Mouse (Mus musculus): Measurements from ENCODE around the gene Lrrc27.

Lrrc27 gene

DNA sequence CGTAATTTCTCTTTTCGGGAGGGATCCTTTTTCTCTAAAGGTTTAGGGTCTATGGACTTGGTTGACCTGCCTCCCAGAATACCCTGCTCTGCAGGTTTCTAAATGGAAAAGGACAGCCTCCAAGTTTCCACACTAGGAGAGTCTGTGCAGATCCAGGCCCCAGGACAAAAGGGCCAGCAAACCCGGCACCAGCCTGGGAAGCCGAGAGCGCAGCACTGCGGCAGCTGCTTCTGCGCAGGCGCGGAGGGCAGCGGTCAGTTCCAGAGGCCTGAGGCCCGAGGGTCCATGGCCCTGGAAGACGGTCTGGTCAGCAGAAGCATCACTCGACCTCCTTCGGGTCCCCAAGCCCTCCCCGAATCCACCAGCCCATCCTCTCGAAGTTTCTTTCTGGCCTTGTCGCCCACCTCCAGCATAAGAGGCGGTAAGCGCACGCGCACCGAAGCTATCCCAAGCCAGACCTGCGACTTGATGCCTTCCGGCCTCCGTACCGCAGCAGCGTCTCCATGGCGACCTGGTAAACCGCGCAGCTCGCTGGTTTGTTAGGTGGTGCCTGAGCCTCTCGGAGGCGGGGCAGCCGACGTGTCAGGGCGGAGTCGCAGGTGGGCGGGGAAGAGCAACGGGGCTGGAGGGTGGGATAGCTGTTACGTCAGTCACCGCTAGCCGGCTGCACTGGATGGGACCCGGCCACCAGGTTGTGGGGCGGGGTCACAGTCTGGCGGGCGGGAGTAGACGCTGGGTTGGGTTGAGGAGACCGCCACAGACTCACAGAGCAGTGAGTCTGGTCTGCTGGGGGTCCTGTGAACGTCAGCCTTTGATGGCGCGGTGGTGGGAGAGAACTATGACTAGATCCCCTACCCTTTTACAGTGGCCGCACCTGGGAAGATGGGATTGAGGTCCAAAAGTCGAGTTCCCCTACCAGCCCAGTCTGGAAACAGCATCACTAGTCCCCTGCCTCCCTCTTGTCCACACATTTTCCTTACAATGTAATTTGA is at the start of gene Lrrc27, which contains the start of gene Stk32c:
Lrrc27 (plus strand) TSS at position 235 of the 992 bp plus-strand sequence.
Stk32c (minus strand) TSS at position 554 of the 992 bp plus-strand sequence.
- DNase-seq = peak; percentile 98

DNA sequence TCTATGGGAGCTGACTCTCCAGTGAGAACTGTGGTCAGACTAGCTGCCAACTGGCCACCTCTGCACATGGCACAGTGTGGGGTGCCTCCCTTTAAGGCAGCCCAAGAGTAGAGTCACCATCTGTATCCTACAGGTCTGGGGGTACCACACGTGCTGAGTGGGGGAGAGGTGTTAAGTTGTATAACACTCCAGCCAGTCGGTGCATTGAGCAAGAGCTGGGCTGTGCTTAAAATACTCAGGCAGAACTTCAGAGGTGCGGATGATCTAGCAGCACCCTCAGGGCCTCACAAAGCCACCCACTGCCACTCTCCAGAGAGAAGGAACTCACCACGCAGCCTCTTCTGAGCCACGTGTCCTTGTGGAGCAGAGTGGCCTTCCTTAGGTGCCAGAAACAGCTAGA is 48.4 kb upstream of the Lrrc27 start:
- DNase-seq = no peak

DNA sequence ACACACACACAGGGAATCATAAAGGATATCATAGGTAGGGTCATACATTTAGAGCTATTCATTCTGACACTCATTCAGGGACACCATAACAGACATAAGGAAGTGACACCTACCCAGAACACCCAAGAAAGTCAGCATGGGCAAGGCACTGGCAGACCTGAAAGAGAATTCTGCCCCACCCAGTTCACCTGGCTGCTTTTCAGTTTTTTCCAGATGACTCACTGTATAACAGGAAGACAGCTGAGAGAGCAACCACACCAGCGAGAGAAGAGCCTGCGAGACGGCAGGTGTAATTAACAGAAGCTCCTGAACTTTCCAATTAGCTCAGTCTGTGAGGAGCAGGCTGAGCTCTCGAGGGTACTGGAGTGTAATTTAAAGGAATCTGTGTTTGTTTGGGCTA is 43.6 kb upstream of the Lrrc27 start:
- no peak for DNase-seq

DNA sequence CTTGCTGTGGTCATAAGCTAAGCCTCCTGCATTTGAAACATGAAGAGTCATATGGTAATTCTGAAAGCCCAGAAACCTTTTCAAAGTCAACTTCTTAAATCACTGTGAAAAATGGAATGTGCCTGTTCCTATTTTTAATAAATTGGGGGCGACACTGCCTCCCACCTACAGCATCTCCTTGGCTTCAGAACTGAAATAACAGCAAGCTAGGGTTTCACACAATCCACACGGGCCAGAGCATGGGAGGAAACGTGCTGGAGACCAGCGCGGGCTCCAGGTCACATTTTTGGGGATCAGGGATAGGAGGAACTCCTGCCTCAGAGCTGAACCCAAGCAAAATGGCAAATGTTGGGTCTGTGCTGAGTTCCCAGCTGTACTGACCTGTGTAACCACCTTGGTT is 33.5 kb upstream of the Lrrc27 start:
- DNase-seq = no peak

DNA sequence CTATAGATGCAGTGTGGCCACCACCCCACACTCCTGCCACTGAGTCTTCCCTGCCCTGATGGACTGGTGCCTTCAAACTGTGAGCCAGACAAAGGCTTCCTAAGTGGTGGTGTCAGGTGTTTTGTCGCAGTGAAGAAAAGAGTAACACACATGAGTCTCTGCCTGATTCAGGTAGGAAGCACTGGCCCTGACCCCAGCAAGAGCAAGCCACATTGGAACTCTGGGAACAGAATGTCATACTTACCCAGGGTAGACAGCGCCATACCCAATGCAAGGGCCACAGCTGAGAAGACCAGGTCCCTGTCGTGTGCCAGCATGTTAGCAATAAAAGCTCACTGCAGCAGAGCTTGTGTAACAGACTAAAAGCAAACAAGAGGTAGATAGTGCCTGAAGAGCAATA is 32.7 kb upstream of the Lrrc27 start:
- DNase-seq = no peak

DNA sequence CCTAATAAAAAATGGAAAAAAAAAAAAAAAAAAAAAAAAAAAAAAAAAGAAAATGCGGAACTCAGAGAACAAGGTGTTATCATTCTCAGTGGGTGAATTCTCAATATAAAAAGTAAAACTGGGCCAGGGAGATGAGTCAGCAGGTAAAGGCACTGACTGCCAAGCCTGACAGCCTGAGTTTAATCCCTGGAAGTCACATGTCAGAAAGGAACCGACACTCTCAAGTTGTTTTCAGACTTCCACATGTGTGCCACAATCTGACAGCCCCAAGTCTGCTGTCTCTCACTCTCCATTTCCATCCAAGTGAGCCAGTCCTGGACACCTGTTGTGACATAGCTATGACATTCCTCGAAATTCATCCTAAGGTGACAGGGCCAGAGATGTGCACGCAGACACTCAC is 28.4 kb upstream of the Lrrc27 start:
- no peak for DNase-seq

DNA sequence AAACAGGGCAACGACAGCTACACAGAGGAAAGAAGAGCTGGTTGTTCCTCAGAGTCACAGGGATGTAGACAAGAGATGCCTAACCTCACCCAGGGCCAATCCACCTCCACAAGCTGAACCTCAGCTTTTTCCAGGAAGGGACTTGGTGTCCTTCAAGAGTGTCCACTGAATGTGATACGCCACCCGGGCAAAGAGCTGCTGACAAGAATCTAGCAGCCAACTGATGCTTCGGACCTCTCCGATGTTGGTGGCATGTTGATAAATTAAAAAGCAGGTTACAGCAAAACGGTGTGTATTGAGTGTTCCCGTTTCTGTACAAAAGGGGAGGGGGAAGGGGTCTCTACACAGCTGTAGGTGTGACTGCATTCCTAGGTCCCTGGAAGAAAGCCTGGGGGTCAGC is 27.9 kb upstream of the Lrrc27 start:
- no peak for DNase-seq

DNA sequence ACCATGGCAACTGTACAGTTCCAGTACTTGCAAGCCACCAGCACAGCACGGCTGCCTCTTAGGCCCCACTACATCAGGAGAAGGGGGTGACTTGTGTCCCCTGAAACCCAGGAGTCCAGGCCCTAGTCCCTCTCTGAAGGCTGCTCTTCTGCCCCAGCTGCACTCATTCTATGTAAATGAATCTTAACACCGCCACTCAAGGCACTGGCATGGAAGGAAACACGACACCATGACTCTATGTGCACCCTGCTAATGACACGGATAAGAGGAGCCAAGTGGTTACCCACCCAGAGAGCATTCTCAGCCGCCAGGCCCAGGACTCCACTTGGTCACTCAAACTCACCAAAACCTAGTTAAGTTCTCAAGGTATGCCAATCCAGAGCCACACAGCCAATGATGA is 26.8 kb upstream of the Lrrc27 start:
- no peak for DNase-seq

DNA sequence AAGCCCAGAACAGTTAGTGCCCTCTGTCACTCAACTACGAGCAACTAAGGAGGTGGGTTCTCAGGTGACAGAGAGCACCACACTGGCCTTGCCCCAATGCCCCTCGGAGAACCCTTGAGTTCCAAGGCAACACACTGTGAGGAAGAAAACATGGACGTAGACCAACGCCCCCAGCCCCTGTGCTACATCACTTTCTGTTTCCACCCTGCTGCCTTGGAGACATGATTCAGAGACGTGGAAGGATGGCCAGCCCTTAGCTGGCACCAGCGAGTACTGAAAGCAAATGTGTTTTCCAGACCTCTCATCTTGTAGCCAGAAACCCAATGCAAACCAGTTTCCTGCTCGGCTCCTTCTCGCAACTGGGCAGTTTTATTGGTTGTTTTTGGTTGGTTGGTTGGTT is 26.4 kb upstream of the Lrrc27 start:
- no peak for DNase-seq

DNA sequence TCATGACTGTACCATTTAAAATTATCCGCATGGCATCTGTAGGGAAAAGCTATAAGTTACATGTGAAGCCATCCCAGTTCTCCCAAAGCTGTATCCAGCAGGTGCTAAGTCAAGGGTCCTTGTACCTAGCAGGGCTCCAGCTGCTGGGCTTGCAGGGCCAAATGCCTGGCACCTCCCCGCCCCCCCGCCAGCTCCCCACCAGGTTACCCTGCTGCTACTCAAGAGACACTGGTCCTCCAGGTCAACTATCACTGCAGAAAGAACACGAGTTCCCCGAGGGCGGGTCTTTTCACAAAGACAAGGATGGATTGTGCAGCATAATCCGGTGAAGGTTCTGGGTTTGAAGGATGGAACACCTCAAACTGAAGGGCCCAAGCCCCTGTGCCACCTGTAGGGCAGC is 25.5 kb upstream of the Lrrc27 start:
- DNase-seq = no peak

DNA sequence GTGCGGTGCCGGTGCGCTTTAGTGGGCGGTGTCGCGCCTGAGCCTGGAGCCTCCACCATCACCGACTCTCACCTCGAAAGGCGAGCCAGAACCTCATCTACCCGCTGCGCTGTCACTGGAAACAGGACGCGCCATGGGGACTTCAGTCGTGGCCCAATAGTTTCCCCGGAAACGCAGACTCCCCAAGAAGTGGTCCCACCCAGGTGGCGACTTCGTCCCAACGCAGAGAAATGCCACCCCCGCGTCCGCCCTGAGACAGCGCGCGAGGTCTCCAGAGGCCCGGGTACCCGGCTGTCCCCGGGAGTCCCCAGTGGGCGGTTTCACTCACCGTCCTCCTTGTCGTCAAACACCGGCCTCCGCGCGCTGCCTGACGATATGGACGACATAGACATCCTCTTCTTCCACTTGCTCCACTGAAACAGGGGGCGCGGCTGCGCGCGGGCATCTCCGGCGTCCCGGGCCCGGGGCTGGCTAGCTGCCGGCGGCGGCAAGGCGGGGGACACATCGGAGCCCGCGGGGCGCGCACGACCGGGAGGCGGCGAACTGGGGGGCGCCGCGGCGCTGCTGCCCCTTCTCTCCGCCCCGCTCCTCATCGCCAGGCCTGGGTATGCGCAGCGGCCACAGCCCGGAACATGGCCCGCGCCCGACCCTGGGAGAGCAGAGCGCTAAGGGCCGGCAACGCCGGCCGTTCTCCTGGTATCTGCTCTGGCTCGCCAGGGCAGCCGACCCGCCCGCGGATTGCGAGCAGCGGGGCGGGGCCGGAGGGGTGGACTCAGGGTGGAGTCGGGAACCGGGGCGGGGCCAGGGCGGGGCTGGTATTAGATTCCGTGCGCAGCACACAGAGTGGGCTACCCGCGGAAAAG is 24.8 kb upstream of the Lrrc27 start:
- DNase-seq = peak; percentile 48

DNA sequence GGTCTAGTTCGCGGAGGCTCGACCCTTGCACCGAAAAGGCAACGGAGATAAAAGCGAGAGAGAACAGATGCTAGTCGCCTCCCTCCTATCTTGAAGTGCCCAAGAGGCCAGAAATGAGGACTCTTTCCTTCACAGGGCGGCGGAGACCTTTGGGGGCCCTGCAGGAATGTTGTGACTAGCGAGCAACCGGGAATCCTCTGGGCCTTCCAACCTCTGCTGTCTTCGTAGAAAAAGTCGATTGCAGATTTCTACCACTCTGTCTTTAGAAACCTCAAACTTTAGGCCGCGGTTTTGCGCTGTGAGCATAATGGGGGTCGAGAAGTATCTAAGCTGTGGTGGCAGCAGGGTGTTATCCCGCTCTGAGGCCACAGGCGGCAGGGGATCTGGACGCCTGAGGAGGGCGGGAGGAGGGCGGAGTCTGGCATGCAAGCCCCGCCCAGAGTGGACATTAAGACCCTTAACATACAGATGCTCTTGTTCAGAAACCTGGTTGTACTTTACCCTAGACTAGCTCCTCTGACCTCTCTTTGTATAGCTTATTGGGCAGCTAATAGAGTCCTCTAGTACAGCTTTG is 24.1 kb upstream of the Lrrc27 start:
- DNase-seq = no peak

DNA sequence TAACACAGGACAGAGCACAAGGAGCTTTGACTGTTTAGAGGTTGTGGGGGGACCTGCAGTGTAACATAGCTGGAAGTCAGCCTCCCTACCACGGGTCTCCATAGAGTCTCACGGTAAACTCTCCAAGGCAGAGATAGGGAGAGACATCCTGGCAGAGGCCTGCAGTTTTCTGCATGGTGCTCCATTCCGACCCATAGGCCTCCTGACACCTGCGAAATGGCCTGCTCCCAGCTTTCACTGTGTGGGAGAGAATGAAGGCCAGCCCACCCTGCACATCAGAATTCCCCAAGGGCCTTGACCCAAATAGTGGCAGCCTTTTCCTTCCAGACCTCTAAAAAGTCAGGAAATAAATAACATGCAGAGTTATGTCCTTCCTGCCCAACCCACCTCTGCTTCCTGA is 22.2 kb upstream of the Lrrc27 start:
- DNase-seq = no peak

DNA sequence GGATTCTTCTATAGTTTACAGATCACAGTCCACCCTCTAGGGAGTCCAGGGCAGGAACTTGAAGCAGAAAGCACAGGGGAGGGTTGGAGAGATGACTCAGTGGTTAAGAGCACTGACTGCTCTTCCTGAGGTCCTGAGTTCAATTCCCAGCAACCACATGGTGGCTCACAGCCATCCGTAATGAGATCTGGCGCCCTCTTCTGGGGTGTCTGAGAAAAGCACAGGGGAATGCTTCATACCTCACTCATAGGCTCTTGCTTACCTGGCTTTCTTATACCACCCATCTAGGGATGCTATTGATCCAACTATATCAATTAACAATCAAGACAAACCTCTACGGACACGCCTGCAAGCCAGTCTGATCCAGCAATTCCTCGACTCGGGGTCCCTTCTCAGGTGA is 21.2 kb upstream of the Lrrc27 start:
- DNase-seq = no peak

DNA sequence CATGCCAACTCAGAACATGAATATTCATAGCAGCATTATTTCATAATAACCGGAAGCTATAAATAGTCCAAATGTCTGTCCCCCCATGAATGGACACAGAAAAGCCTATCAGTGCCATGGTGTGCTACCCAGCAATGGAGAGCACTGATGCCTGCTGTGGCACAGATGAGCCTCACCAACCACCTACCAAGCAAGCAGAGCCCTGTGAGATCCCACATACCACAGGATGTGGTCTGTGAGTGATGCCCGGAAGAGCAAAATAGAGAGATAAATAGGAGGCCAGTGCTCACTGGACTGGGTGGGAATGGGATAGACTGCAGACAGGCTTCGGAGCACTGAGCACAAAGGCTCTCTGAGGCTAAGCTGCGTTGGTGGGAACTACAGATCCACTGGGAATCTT is 15.8 kb upstream of the Lrrc27 start:
- no peak for DNase-seq

DNA sequence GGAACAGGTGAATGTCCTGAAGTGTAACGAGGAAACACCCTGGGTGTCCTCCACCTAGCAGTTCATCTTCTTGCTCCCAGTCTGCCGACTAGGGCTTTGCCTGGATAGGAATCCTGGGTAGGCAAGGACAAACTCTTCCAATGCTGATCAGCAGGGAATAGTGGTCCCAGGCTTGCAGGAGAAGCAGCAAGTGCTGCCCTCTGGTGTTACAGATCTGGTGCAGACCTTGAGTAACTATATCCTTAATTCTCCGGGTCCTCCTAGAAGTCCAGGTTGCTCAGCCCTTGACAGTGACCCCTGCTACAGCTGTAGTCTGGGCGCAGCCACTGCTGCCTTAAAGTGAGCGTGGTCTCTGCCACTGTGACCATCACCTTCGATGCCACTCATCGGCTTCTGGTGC is 12.7 kb upstream of the Lrrc27 start:
- peak; percentile 37 for DNase-seq

DNA sequence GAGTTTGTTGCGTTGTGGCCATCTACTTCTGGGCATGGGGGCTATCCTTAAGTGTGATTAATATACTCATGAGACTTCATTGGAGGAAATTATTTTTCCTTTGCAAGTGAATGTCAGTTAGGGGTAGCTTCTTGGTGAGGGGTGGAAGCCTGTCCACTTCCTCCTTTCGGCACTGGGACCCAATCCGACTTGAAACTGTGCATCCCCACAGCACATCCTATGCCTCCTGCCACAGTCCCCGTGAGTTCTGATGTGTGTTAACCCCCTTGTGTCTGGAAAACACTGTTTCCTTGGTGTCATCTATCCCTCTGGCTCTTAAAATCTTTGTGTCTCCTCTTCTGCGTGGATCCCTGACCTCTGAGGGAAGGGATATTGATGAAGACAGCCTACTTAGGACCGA is 11.6 kb upstream of the Lrrc27 start:
- no peak for DNase-seq

DNA sequence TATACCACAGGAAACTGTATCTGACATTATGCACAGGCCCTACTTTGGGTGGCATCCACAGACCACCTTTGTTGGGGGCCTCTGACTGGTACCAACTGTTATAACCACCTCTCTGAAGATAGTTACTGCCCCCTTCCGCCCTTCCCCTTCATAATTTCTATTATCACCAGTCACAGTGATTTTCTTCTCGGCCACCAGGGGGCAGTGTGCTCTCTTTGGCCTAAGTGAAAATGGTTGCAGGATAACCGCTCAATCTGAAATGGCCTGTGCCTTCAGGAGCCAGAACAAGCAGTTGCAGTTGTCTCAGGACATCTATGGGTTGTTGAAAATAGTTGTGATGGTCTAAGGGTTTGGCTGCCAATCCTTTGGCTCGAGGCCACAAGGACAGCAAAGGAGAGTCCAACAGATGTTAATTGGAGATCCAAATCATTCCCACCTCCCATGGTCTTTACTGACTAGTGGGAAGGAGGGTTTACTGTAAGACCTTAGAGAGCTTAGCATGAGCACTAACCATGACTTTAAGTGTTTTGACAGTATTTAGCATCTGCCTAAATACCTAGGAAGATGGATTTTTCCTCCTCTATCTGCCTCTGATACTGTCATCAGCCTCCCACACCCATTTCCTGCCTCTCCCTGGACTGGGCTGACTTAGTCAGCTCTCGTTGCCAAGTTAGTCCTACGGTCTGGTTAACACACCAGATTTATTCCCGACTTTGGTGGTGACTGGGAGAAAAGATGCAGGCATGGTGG is 4.6 kb upstream of the Lrrc27 start:
- peak; percentile 11 for DNase-seq

DNA sequence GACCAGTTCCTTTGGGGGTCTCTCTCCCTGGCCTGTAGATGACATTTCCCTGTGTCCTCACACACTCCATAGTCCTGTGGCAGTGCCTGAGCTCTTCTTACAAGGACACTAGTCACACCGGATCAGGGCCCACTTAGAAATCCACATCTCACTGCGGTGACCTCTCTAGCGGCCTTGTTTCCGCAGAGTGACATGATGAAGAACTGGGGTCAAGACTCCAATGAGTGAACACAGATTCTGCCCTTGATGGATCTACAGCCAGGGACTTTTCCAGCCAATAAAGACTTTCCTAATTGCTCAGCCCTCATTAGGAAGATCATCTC is 4.1 kb upstream of the Lrrc27 start:
- DNase-seq = peak; percentile 42

DNA sequence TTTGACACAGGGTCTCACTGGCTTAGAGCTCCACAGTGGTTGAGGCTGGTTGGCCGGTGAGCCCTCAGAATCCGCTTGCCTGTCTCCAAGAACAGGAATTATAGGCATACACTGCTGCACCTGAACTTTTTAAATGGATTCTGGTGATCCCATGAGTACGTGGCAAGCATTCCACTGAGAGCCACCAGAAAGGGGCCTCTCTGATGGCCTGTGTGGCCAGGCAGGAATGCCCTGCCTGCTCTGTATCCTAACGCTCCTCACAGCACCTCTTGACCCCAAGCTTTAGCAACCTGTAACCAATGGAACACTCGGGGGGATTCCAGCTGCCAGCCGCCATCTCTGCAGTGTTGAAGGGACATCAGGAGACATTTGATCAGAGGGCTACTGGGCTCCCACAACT is 1.0 kb upstream of the Lrrc27 start:
- peak; percentile 8 for DNase-seq

DNA sequence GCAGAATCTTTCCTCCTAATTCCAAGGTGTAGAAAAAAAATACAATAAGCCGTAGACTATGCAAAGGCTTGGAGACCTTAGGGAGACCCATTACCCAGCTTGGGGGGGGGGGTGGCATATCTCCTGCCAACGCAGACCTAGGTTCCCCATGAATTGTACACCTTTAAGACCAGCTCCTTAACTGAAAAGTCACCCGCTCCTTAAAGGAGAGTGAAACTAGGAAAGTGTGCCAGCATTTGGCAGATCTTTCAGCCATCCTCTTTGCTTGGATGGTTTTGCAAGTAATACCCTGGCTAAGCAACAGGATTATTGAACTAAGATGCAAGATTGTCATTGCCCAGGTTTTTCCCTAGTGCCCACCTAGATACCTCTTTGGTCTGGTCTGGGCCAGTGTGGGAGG is 963 bp downstream of the Lrrc27 start:
- no peak for DNase-seq

DNA sequence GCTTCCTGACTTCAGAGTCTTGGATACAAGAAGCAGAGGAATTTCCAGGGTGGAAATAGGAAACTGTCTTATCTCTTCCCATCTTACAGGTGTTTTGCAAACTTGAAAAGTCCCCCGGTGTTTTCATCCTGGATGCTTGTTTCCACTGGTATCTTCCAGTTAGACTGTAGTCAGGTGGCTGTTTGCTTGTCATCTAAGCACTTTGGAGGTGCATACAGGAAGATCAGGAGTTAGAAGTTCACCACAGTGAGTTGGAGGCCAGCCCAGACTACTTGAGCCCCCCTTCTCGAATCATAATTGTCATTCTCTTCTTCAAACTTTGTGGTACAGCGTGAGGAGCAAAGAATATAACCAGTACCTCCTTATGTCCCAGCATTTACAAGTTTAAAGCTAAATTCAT is 1.4 kb downstream of the Lrrc27 start:
- peak; percentile 6 for DNase-seq

All from kidney, adult 11 months (tissue).